Mouse (Mus musculus): ENCODE results near the gene Phf14. TPM values are rescaled to one million over a fixed set of nuclear protein-coding genes. Genes with fewer than 3 reads are reported as not detected.
"Not testable (repeated sequence)": the region's sequence is repeated elsewhere in the genome, so short reads cannot be mapped to it uniquely, and the experiment has no call there.

Gene Phf14
- polyA plus RNA-seq, 1 experiment from 2014 or later: 65.4 TPM

- Histone ChIP-seq H3K9me3 (no peaks in the 10 kb centered on the region), H3K4me1 (no peaks in the 10 kb centered on the region), H3K4me3 (no peak overlapping the region), H3K36me3 (no peaks in the 10 kb centered on the region), H3K27me3 (no peaks in the 10 kb centered on the region), H3K27ac (no peak overlapping the region), H3K4me2 (no peak overlapping the region), H3K9ac (no peak overlapping the region)
- WGBS: 50% methylated on average over 10 of the region's 10 CpGs
- no peak for ATAC-seq (ENCODE audit: insufficient number of reproducible peaks, low FRiP score, low TSS enrichment, low read depth)
Observed at GRCm38 (mm10) chr6:12107326-12107725, 199.7 kb downstream of the Phf14 start.

DNA sequence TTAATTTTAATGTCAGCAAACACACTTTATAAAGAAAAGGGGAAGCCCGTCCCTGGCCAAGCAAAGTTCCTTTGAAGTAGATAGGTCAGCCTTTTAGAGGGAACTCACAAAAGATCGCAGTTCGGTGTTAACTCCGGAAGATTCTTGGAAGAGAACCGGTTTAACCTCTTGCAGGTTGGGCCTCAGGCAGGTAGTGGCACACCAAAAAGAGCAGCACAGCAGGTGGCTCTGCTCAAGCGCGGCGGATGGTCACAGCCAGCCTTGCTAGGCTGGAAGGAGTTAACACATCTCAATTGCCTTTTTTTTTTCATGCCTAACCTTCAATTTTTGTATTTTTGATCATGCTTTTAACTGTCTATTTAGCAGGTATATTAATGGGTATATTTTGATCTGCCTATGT is 200.2 kb downstream of the Phf14 start:
- Histone ChIP-seq H3K9ac (no peak overlapping the region), H3K9me3 (no peaks in the 10 kb centered on the region), H3K36me3 (no peaks in the 10 kb centered on the region), H3K4me2 (no peak overlapping the region), H3K27ac (no peak overlapping the region), H3K27me3 (no peaks in the 10 kb centered on the region), H3K4me3 (no peak overlapping the region), H3K4me1 (no peaks in the 10 kb centered on the region)
- no peak for ATAC-seq (ENCODE audit: insufficient number of reproducible peaks, low FRiP score, low TSS enrichment, low read depth)
- WGBS: 15% methylated on average over 8 of the region's 8 CpGs

DNA sequence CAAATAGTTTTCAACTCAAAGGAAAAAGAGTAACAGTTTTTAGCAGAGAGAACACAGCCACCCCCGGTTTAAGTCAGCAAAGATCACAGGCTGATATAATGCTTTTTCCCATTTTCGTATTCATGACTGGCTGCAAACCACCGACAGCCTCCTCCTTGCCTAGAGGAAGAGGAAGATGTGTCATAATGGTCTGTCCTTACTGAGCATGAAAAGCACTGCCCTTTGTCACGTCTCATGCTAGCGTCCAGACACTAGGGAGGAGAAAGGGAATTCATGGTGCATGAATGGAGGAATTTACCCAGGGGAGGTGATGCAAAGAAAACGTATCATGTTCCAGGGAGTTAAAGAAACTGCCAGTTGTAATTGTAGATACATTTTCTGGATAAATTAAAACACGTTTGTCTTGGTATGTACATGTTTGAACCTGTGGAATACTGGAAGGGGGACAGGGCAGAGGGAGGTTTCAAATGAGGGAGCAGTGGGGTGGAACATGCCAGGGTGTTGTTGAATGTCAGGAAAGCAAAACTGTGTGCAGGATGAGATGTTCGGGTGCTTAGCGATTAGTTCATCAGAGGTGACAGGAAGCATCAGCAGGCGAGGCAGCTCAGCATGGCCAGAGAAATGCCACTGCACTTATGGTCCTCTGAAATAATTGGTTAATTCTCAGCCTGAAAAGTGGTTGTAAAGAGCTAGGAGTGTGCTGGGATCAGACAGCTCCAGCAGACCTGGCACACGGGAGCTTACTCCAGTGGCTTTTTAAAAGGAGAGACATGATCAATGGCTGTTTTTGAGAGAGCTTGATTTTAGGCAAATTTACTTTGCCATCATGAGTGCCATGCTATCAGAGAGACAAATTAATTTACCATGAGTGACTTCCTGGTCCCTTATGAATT is 209.6 kb downstream of the Phf14 start:
- no peak overlapping the region for H3K9ac ChIP-seq
- H3K27me3 ChIP-seq: no peaks in the 10 kb centered on the region
- no peaks in the 10 kb centered on the region for H3K4me1 ChIP-seq
- no peak overlapping the region for H3K4me3 ChIP-seq
- no peak for ATAC-seq (ENCODE audit: insufficient number of reproducible peaks, low FRiP score, low TSS enrichment, low read depth)
- H3K36me3 ChIP-seq: no peaks in the 10 kb centered on the region
- no peaks in the 10 kb centered on the region for H3K9me3 ChIP-seq
- H3K27ac ChIP-seq: no peak overlapping the region
- no peak overlapping the region for H3K4me2 ChIP-seq
- WGBS: 44% methylated on average over 11 of the region's 11 CpGs

GRCm38 (mm10) chr6:12117819-12118570 is 210.4 kb downstream of the Phf14 start:
- 53% methylated on average over 9 of the region's 9 CpGs for WGBS
- Histone ChIP-seq H3K36me3 (no peaks in the 10 kb centered on the region), H3K4me3 (no peak overlapping the region), H3K9me3 (no peaks in the 10 kb centered on the region), H3K27me3 (no peaks in the 10 kb centered on the region), H3K27ac (no peak overlapping the region), H3K9ac (no peak overlapping the region), H3K4me1 (no peaks in the 10 kb centered on the region), H3K4me2 (no peak overlapping the region)
- ATAC-seq (ENCODE audit: insufficient number of reproducible peaks, low FRiP score, low TSS enrichment, low read depth): no peak

GRCm38 (mm10) chr6:12122759-12123158 is 215.2 kb downstream of the Phf14 start:
- Histone ChIP-seq H3K4me1 (no peaks in the 10 kb centered on the region), H3K4me2 (no peak overlapping the region), H3K9ac (no peak overlapping the region), H3K9me3 (no peaks in the 10 kb centered on the region), H3K36me3 (no peaks in the 10 kb centered on the region), H3K4me3 (no peak overlapping the region), H3K27me3 (no peaks in the 10 kb centered on the region), H3K27ac (no peak overlapping the region)
- no peak for ATAC-seq (ENCODE audit: insufficient number of reproducible peaks, low FRiP score, low TSS enrichment, low read depth)

DNA sequence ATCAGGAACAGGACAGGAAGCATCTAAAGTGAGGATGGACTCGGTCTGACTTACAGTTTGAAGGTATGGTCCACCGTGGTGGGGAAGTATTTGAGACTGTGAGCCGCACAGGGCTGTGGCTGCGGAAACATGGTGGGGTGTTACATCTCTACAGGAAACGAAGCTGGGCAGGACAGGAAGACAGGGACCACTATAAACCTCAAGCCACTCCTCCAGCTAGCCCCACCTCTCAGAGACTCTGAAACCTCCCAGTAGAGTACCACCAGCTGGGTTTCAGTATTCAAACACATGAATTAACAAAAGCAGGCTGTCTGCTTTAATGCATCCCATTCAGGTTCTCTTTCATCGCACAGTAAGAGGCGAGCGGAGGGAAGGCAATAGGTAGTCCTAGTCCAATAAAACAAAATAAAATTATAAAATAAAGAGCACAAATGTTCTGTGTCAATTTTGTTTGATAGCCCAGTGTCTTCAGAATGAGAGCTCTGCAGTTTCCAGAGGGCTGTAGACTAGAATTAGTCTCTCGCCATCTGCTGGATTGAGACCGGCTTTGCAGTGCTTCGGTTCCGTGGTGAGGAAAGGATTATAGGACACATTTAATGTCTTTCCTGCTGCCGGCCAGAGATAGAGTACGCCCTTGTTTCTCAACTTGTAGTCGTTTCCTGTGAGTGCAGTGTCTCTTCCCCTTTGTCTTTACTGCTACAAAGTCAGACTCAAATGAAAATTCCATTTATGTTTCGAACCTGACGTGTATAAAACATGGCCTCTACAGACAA is 217.6 kb downstream of the Phf14 start:
- Histone ChIP-seq H3K9me3 (no peaks in the 10 kb centered on the region), H3K9ac (no peak overlapping the region), H3K4me1 (no peaks in the 10 kb centered on the region), H3K4me2 (0 out of 2 replicates have a peak overlapping the region, but pooled peaks have one; percentile 10), H3K27ac (no peak overlapping the region), H3K27me3 (no peaks in the 10 kb centered on the region), H3K36me3 (no peaks in the 10 kb centered on the region), H3K4me3 (no peak overlapping the region)
- ATAC-seq (ENCODE audit: insufficient number of reproducible peaks, low FRiP score, low TSS enrichment, low read depth): no peak
- WGBS: 34% methylated on average over 17 of the region's 17 CpGs

GRCm38 (mm10) chr6:12126601-12127000 is 219.0 kb downstream of the Phf14 start:
- ATAC-seq (ENCODE audit: insufficient number of reproducible peaks, low FRiP score, low TSS enrichment, low read depth); H3K27me3 ChIP-seq; H3K27ac ChIP-seq; H3K36me3 ChIP-seq; H3K9ac ChIP-seq; H3K4me3 ChIP-seq; H3K4me1 ChIP-seq; H3K9me3 ChIP-seq; H3K4me2 ChIP-seq: not testable (repeated sequence)
- WGBS: 71% methylated on average over 7 of the region's 7 CpGs

- no peaks in the 10 kb centered on the region for H3K36me3 ChIP-seq
Observed at GRCm38 (mm10) chr6:12127287-12127686, 219.7 kb downstream of the Phf14 start.

More at GRCm38 (mm10) chr6:12127287-12127686, 219.7 kb downstream of the Phf14 start:
- no peak overlapping the region for H3K27ac ChIP-seq
- no peak overlapping the region for H3K4me3 ChIP-seq
- H3K4me2 ChIP-seq: no peak overlapping the region
- no peaks in the 10 kb centered on the region for H3K27me3 ChIP-seq
- no peaks in the 10 kb centered on the region for H3K9me3 ChIP-seq
- no peak overlapping the region for H3K9ac ChIP-seq
- no peak for ATAC-seq (ENCODE audit: insufficient number of reproducible peaks, low FRiP score, low TSS enrichment, low read depth)
- 78% methylated on average over 4 of the region's 4 CpGs for WGBS
- no peaks in the 10 kb centered on the region for H3K4me1 ChIP-seq

Other genes with a start within 250 kb of the Phf14 start
- gene Ndufa4, start 312 bp upstream of the Phf14 start, polyA plus RNA-seq (2015; fragmentation: Nextera tagmentation; extraction: Ambion mirVana): 667 and 675 TPM in 2 replicates

Data from limb, embryonic 15.5 days (tissue).